Mouse (Mus musculus): Measurements from ENCODE around the gene Apmap.

Gene Apmap

GRCm38 (mm10) chr2:150608087-150608799 is at the start of gene Apmap:
Gene Apmap (minus strand): TSS chr2:150608567.
- DNase-seq: peak; percentile 97 to 98

- no peak for DNase-seq
Observed at GRCm38 (mm10) chr2:150656975-150657768, 48.8 kb upstream of the Apmap start.

- DNase-seq: no peak
Observed at GRCm38 (mm10) chr2:150656112-150656511, 47.7 kb upstream of the Apmap start.

GRCm38 (mm10) chr2:150655290-150655689 is 46.9 kb upstream of the Apmap start:
- DNase-seq: no peak

GRCm38 (mm10) chr2:150654814-150655213 is 46.4 kb upstream of the Apmap start:
- DNase-seq: no peak

GRCm38 (mm10) chr2:150651366-150651765 is 43.0 kb upstream of the Apmap start:
- DNase-seq: no peak

GRCm38 (mm10) chr2:150650511-150651074 is 42.2 kb upstream of the Apmap start:
- DNase-seq: no peak

GRCm38 (mm10) chr2:150648300-150648895 is 40.0 kb upstream of the Apmap start:
- DNase-seq: no peak

GRCm38 (mm10) chr2:150647681-150648299 is 39.4 kb upstream of the Apmap start:
- no peak for DNase-seq

- no peak for DNase-seq
Observed at GRCm38 (mm10) chr2:150646411-150647121, 38.2 kb upstream of the Apmap start.

GRCm38 (mm10) chr2:150645225-150645624 is 36.9 kb upstream of the Apmap start:
- DNase-seq: no peak

- peak; percentile 7 to 31 for DNase-seq
Observed at GRCm38 (mm10) chr2:150643726-150644415, 35.5 kb upstream of the Apmap start.

- no peak for DNase-seq
Observed at GRCm38 (mm10) chr2:150643166-150643565, 34.8 kb upstream of the Apmap start.

- no peak for DNase-seq
Observed at GRCm38 (mm10) chr2:150638370-150638733, 30.0 kb upstream of the Apmap start.

GRCm38 (mm10) chr2:150637702-150638369 is 29.5 kb upstream of the Apmap start:
- DNase-seq: no peak

- no peak for DNase-seq
Observed at GRCm38 (mm10) chr2:150635877-150636446, 27.6 kb upstream of the Apmap start.

- no peak for DNase-seq
Observed at GRCm38 (mm10) chr2:150629255-150629654, 20.9 kb upstream of the Apmap start.

GRCm38 (mm10) chr2:150627140-150627539 is 18.8 kb upstream of the Apmap start:
- DNase-seq: no peak

- DNase-seq: no peak
Observed at GRCm38 (mm10) chr2:150624926-150625325, 16.6 kb upstream of the Apmap start.

- DNase-seq: no peak
Observed at GRCm38 (mm10) chr2:150623957-150624356, 15.6 kb upstream of the Apmap start.

- DNase-seq: no peak
Observed at GRCm38 (mm10) chr2:150621698-150622097, 13.3 kb upstream of the Apmap start.

Measured in cerebellum, adult 18-20 months (tissue).